Mouse (Mus musculus): ENCODE measurements around the gene Ess2.

GRCm38 (mm10) chr16:17898462-17898861, 12.7 kb downstream of the Ess2 start, which contains the start of the genes Dgcr2 and Tssk2:
- TF ChIP-seq CTCF (IDR thresholded peaks at IDR 0.05; ENCODE audit: insufficient read depth, low read depth, low read length) (no peak), POLR2A (IDR thresholded peaks at IDR 0.05; ENCODE audit: insufficient read depth, low read depth, low read length) (no peak)

All from olfactory bulb, adult 2 months (tissue).